Mouse (Mus musculus): ENCODE data around the gene Ncr1. TPM values are rescaled to one million over a fixed set of nuclear protein-coding genes. Genes with fewer than 3 reads are reported as not detected.
"Not testable (repeated sequence)": the region's sequence is repeated elsewhere in the genome, so short reads cannot be mapped to it uniquely, and the experiment has no call there.

The Ncr1 gene
- not detected in 2 replicates for polyA plus RNA-seq (2015; fragmentation: Nextera tagmentation; extraction: Ambion mirVana)

GRCm38 (mm10) chr7:4337509-4337908 lies at the start of gene Ncr1:
Gene Ncr1, plus strand, starts transcription at chr7:4337724.
- Histone ChIP-seq H3K4me1 (ENCODE audit: control insufficient read depth, insufficient read depth, low read depth, low read length) (no peaks in the 10 kb centered on the region), H3K36me3 (ENCODE audit: control insufficient read depth, insufficient read depth, low read length) (no peaks in the 10 kb centered on the region), H3K4me3 (ENCODE audit: low read length) (no peak within 1 kb of the TSS), H3K9me3 (ENCODE audit: control insufficient read depth, low read length) (no peaks in the 10 kb centered on the region), H3K9ac (ENCODE audit: low read depth, low read length) (no peak within 1 kb of the TSS), H3K27me3 (replicated peaks; ENCODE audit: control insufficient read depth, insufficient read depth, low read length) (no peaks in the 10 kb centered on the region), H3K4me2 (ENCODE audit: low read length) (no peak within 1 kb of the TSS), H3K27ac (ENCODE audit: low read depth, low read length) (no peak within 1 kb of the TSS)
- ATAC-seq: no peak

GRCm38 (mm10) chr7:4292638-4293037 lies 44.9 kb upstream of the Ncr1 start:
- no peaks in the 10 kb centered on the region for H3K36me3 ChIP-seq (ENCODE audit: control insufficient read depth, insufficient read depth, low read length)
- 75% methylated on average over 5 of the region's 5 CpGs for WGBS
- no peak overlapping the region for H3K4me3 ChIP-seq (ENCODE audit: low read length)
- H3K4me2 ChIP-seq (ENCODE audit: low read length): no peak overlapping the region
- H3K4me1 ChIP-seq (ENCODE audit: control insufficient read depth, insufficient read depth, low read depth, low read length): no peaks in the 10 kb centered on the region
- no peak overlapping the region for H3K9ac ChIP-seq (ENCODE audit: low read depth, low read length)
- H3K27ac ChIP-seq (ENCODE audit: low read depth, low read length): no peak overlapping the region
- no peak for ATAC-seq
- no peaks in the 10 kb centered on the region for H3K27me3 ChIP-seq (replicated peaks; ENCODE audit: control insufficient read depth, insufficient read depth, low read length)
- H3K9me3 ChIP-seq (ENCODE audit: control insufficient read depth, low read length): no peaks in the 10 kb centered on the region

- no peak overlapping the region for H3K4me3 ChIP-seq (ENCODE audit: low read length)
- H3K4me2 ChIP-seq (ENCODE audit: low read length): no peak overlapping the region
- ATAC-seq: no peak
- no peak overlapping the region for H3K27ac ChIP-seq (ENCODE audit: low read depth, low read length)
- no peaks in the 10 kb centered on the region for H3K36me3 ChIP-seq (ENCODE audit: control insufficient read depth, insufficient read depth, low read length)
- no peaks in the 10 kb centered on the region for H3K4me1 ChIP-seq (ENCODE audit: control insufficient read depth, insufficient read depth, low read depth, low read length)
- no peaks in the 10 kb centered on the region for H3K9me3 ChIP-seq (ENCODE audit: control insufficient read depth, low read length)
- no peaks in the 10 kb centered on the region for H3K27me3 ChIP-seq (replicated peaks; ENCODE audit: control insufficient read depth, insufficient read depth, low read length)
- WGBS: 47% methylated on average over 1 of the region's 1 CpGs
- H3K9ac ChIP-seq (ENCODE audit: low read depth, low read length): no peak overlapping the region
Observed at GRCm38 (mm10) chr7:4297189-4297588, 40.3 kb upstream of the Ncr1 start.

- H3K27me3 ChIP-seq (replicated peaks; ENCODE audit: control insufficient read depth, insufficient read depth, low read length): no peaks in the 10 kb centered on the region
- ATAC-seq: no peak
- no peaks in the 10 kb centered on the region for H3K36me3 ChIP-seq (ENCODE audit: control insufficient read depth, insufficient read depth, low read length)
- no peaks in the 10 kb centered on the region for H3K9me3 ChIP-seq (ENCODE audit: control insufficient read depth, low read length)
- no peak overlapping the region for H3K4me2 ChIP-seq (ENCODE audit: low read length)
- no peak overlapping the region for H3K4me3 ChIP-seq (ENCODE audit: low read length)
- no peak overlapping the region for H3K9ac ChIP-seq (ENCODE audit: low read depth, low read length)
- H3K27ac ChIP-seq (ENCODE audit: low read depth, low read length): no peak overlapping the region
- H3K4me1 ChIP-seq (ENCODE audit: control insufficient read depth, insufficient read depth, low read depth, low read length): no peaks in the 10 kb centered on the region
Observed at GRCm38 (mm10) chr7:4300166-4300565, 37.4 kb upstream of the Ncr1 start.

- Histone ChIP-seq H3K9ac (ENCODE audit: low read depth, low read length) (no peak overlapping the region), H3K27ac (ENCODE audit: low read depth, low read length) (no peak overlapping the region), H3K4me2 (ENCODE audit: low read length) (no peak overlapping the region), H3K27me3 (replicated peaks; ENCODE audit: control insufficient read depth, insufficient read depth, low read length) (no peaks in the 10 kb centered on the region), H3K9me3 (ENCODE audit: control insufficient read depth, low read length) (no peaks in the 10 kb centered on the region), H3K4me1 (ENCODE audit: control insufficient read depth, insufficient read depth, low read depth, low read length) (no peaks in the 10 kb centered on the region), H3K36me3 (ENCODE audit: control insufficient read depth, insufficient read depth, low read length) (no peaks in the 10 kb centered on the region), H3K4me3 (ENCODE audit: low read length) (no peak overlapping the region)
- no peak for ATAC-seq
- 94% methylated on average over 1 of the region's 1 CpGs for WGBS
Observed at GRCm38 (mm10) chr7:4303457-4303856, 34.1 kb upstream of the Ncr1 start.

GRCm38 (mm10) chr7:4313109-4313508 lies 24.4 kb upstream of the Ncr1 start:
- H3K4me3 ChIP-seq (ENCODE audit: low read length); H3K4me2 ChIP-seq (ENCODE audit: low read length); H3K9ac ChIP-seq (ENCODE audit: low read depth, low read length); H3K9me3 ChIP-seq (ENCODE audit: control insufficient read depth, low read length); H3K4me1 ChIP-seq (ENCODE audit: control insufficient read depth, insufficient read depth, low read depth, low read length); H3K27me3 ChIP-seq (replicated peaks; ENCODE audit: control insufficient read depth, insufficient read depth, low read length); ATAC-seq; H3K36me3 ChIP-seq (ENCODE audit: control insufficient read depth, insufficient read depth, low read length); H3K27ac ChIP-seq (ENCODE audit: low read depth, low read length): not testable (repeated sequence)
- WGBS: 85% methylated on average over 2 of the region's 2 CpGs

- not testable (repeated sequence) for H3K4me3 ChIP-seq (ENCODE audit: low read length); H3K27me3 ChIP-seq (replicated peaks; ENCODE audit: control insufficient read depth, insufficient read depth, low read length); H3K4me2 ChIP-seq (ENCODE audit: low read length); H3K36me3 ChIP-seq (ENCODE audit: control insufficient read depth, insufficient read depth, low read length); H3K27ac ChIP-seq (ENCODE audit: low read depth, low read length); H3K4me1 ChIP-seq (ENCODE audit: control insufficient read depth, insufficient read depth, low read depth, low read length); H3K9ac ChIP-seq (ENCODE audit: low read depth, low read length); ATAC-seq; H3K9me3 ChIP-seq (ENCODE audit: control insufficient read depth, low read length)
- 96% methylated on average over 3 of the region's 3 CpGs for WGBS
Observed at GRCm38 (mm10) chr7:4313531-4313930, 24.0 kb upstream of the Ncr1 start.

GRCm38 (mm10) chr7:4323301-4323700 lies 14.2 kb upstream of the Ncr1 start:
- Histone ChIP-seq H3K4me3 (ENCODE audit: low read length) (no peak overlapping the region), H3K4me1 (ENCODE audit: control insufficient read depth, insufficient read depth, low read depth, low read length) (no peaks in the 10 kb centered on the region)
- WGBS: 82% methylated on average over 2 of the region's 2 CpGs

GRCm38 (mm10) chr7:4373521-4373920 lies 36.0 kb downstream of the Ncr1 start:
- Histone ChIP-seq H3K27me3 (replicated peaks; ENCODE audit: control insufficient read depth, insufficient read depth, low read length) (no peaks in the 10 kb centered on the region), H3K4me3 (ENCODE audit: low read length) (no peak overlapping the region), H3K4me2 (ENCODE audit: low read length) (no peak overlapping the region), H3K27ac (ENCODE audit: low read depth, low read length) (no peak overlapping the region), H3K9me3 (ENCODE audit: control insufficient read depth, low read length) (peaks cover 2% of the 10 kb centered on the region; the same call in 1 of the 2 replicates), H3K4me1 (ENCODE audit: control insufficient read depth, insufficient read depth, low read depth, low read length) (no peaks in the 10 kb centered on the region), H3K9ac (ENCODE audit: low read depth, low read length) (no peak overlapping the region), H3K36me3 (ENCODE audit: control insufficient read depth, insufficient read depth, low read length) (no peaks in the 10 kb centered on the region)
- ATAC-seq: no peak
- WGBS: 82% methylated on average over 7 of the region's 7 CpGs

More at GRCm38 (mm10) chr7:4323301-4323700, 14.2 kb upstream of the Ncr1 start:
- Histone ChIP-seq H3K36me3 (ENCODE audit: control insufficient read depth, insufficient read depth, low read length) (no peaks in the 10 kb centered on the region), H3K27me3 (replicated peaks; ENCODE audit: control insufficient read depth, insufficient read depth, low read length) (no peaks in the 10 kb centered on the region), H3K9me3 (ENCODE audit: control insufficient read depth, low read length) (no peaks in the 10 kb centered on the region), H3K27ac (ENCODE audit: low read depth, low read length) (no peak overlapping the region), H3K4me2 (ENCODE audit: low read length) (no peak overlapping the region), H3K9ac (ENCODE audit: low read depth, low read length) (no peak overlapping the region)
- ATAC-seq: no peak

All from hindbrain, embryonic 16.5 days (tissue).